Mouse (Mus musculus) olfactory bulb, adult 2 months (tissue): ENCODE results near the gene Slc27a1.

Experiments used
- CTCF ChIP-seq: fragments of 200-500 bp; IDR thresholded peaks from 2 replicates; pipeline ENCODE4 v1.5.1; 2012; ENCODE audit warnings: low read depth, mild to moderate bottlenecking, low read length, moderate library complexity; ENCODE audit not compliant: insufficient read depth
- POLR2A ChIP-seq: fragments of 200-500 bp; IDR thresholded peaks from 2 replicates; pipeline ENCODE4 v1.6.1; 2012; ENCODE audit warnings: mild to moderate bottlenecking, low read depth, low read length, moderate library complexity; ENCODE audit not compliant: insufficient read depth

DNA sequence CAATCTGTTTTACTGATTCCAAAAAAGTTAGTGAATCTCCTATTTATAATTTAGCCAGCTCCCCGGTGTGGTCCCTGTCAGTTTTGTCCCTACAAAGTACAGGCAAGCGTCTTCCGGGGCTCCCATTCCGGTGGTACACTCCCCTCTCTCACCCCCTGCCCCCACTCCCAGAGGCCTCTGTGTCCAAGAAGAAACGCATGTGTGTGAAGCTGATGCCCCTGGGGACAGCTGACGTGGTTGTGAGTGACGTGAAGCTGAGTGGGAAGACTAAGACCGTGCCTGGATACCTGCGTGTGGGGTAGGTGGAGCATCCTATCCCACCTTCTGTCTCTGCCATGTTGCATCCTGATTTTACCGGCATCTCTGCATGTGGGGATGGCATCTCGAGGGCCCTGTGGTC lies 23.6 kb upstream of the Slc27a1 start:
- TF ChIP-seq CTCF (no peak), POLR2A (no peak)
